Mouse (Mus musculus) lung, postnatal 0 days (tissue): ENCODE results near the gene Mafk.

ENCODE experiments used
- CTCF ChIP-seq: IDR thresholded peaks from 2 replicates; pipeline ENCODE4 v1.5.1; 2016; ENCODE audit warnings: antibody characterized with exemption, mild to moderate bottlenecking
- EP300 ChIP-seq: IDR thresholded peaks from 2 replicates; pipeline ENCODE4 v1.6.1; 2016; ENCODE audit warnings: antibody characterized with exemption, mild to moderate bottlenecking, control low read depth

DNA sequence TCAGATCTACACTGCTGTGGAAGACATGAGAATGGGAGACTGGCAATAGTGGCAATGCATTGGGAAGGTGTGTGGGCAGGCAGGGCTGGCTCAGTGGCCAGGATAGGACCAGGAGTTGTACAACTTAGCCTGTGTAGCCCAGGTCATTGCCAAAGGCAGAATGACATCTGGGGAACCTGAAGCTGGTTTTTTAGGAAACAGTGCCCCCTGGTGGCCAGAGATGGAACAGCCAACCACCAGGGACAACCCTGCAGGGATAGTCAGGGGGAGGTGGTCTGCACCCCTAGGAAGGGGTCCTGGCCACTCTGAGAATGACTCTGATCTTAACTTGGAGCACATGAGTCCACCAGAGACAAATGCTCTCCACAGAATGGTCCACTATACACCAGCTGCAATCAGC is 40.8 kb upstream of the Mafk start:
- TF ChIP-seq CTCF = peak; percentile 94
- no peak for TF ChIP-seq EP300
